13 mouse cellular contexts compared by ENCODE assay signal in genomic region chr6:29815060-29815459, GRCm38 (mm10). TPM values are rescaled to one million over a fixed set of nuclear protein-coding genes. Genes with fewer than 3 reads are reported as not detected.
DNase-seq lines count a peak whose midpoint lies in the region; ATAC-seq and TF ChIP-seq lines count a peak whose summit lies in the region.
"Had no signal": no experiment of that assay in that cellular context is flagged by ENCODE, and none has a peak within 500 bp of the region (broad histone marks: within the 10 kb centered on the region; RNA-seq: fewer than 3 reads in every experiment).

No protein-coding gene starts in this region.

- no peaks in the 10 kb centered on the region for H3K27me3 ChIP-seq in embryonic facial prominence, embryonic 13.5 days
- no peaks in the 10 kb centered on the region for H3K27me3 ChIP-seq in embryonic facial prominence, embryonic 14.5 days (replicated peaks; ENCODE audit: control insufficient read depth, insufficient read depth, low read length)
- no peaks in the 10 kb centered on the region for H3K27me3 ChIP-seq in forebrain, postnatal 0 days (ENCODE audit: insufficient read depth, low read length)
- no peaks in the 10 kb centered on the region for H3K27me3 ChIP-seq in midbrain, embryonic 13.5 days

- no peak overlapping the region for H3K4me2 ChIP-seq in embryonic facial prominence, embryonic 13.5 days
- H3K4me2 ChIP-seq in embryonic facial prominence, embryonic 14.5 days (ENCODE audit: low read depth, low read length), result no peak overlapping the region
- no peak overlapping the region for H3K4me2 ChIP-seq in forebrain, postnatal 0 days (ENCODE audit: low read depth)
- no peak overlapping the region; the same call in 1 of the 2 replicates for H3K4me2 ChIP-seq in midbrain, embryonic 13.5 days (replicated peaks)

- TF ChIP-seq CTCF in forebrain, postnatal 0 days (IDR thresholded peaks at IDR 0.05; ENCODE audit: low read depth), result no peak

- H3K4me3 ChIP-seq in embryonic facial prominence, embryonic 13.5 days, result no peak overlapping the region
- no peak overlapping the region for H3K4me3 ChIP-seq in embryonic facial prominence, embryonic 14.5 days (ENCODE audit: low read depth, low read length)
- no peak overlapping the region for H3K4me3 ChIP-seq in forebrain, postnatal 0 days (ENCODE audit: low read depth, low read length)
- H3K4me3 ChIP-seq in midbrain, embryonic 13.5 days (replicated peaks), result no peak overlapping the region

- WGBS in embryonic facial prominence, embryonic 13.5 days, result 68% methylated on average over 3 of the region's 3 CpGs
- 70% methylated on average over 3 of the region's 3 CpGs for WGBS in embryonic facial prominence, embryonic 14.5 days
- WGBS in forebrain, postnatal 0 days, result 44% methylated on average over 3 of the region's 3 CpGs
- WGBS in midbrain, embryonic 13.5 days, result 26% methylated on average over 3 of the region's 3 CpGs

- 0 out of 2 replicates have a peak overlapping the region, but pooled peaks have one; percentile 1 for H3K27ac ChIP-seq in embryonic facial prominence, embryonic 13.5 days
- H3K27ac ChIP-seq in embryonic facial prominence, embryonic 14.5 days (replicated peaks; ENCODE audit: low read depth, low read length), result 0 out of 2 replicates have a peak overlapping the region, but pooled peaks have one; percentile 11
- peak overlapping the region; percentile 64 for H3K27ac ChIP-seq in forebrain, postnatal 0 days (ENCODE audit: low read depth, low read length)
- H3K27ac ChIP-seq in midbrain, embryonic 13.5 days, result peak overlapping the region; percentile 70

- ATAC-seq in embryonic facial prominence, embryonic 13.5 days (ENCODE audit: insufficient number of reproducible peaks, insufficient read depth, low FRiP score, low TSS enrichment, low read depth), result no peak
- ATAC-seq in embryonic facial prominence, embryonic 14.5 days (ENCODE audit: low read depth), result peak; percentile 47; the same call in 1 of the 2 replicates
- peak; percentile 29 for ATAC-seq in forebrain, postnatal 0 days
- ATAC-seq in midbrain, embryonic 13.5 days, result peak; percentile 72

- no peak for DNase-seq in embryonic facial prominence, embryonic 14.5 days (ENCODE audit: low spot score)
- no peak for DNase-seq in forebrain, postnatal 0 days
- no peak for DNase-seq in heart, postnatal 14 days
- no peak for DNase-seq in ovary, postnatal 36 days (ENCODE audit: low spot score)
- DNase-seq in layer of hippocampus, adult 9-10 months (ENCODE audit: low spot score), result no peak
- DNase-seq: heart, adult 11 months; kidney, adult 8-10 months; kidney, postnatal 25 days; lung, adult 2 months; lung, postnatal 4 days; thymus, postnatal 14 days had no signal

- H3K36me3 ChIP-seq in embryonic facial prominence, embryonic 13.5 days, result no peaks in the 10 kb centered on the region
- H3K36me3 ChIP-seq in embryonic facial prominence, embryonic 14.5 days (ENCODE audit: control insufficient read depth, insufficient read depth, low read length), result no peaks in the 10 kb centered on the region
- H3K36me3 ChIP-seq in forebrain, postnatal 0 days (ENCODE audit: insufficient read depth), result no peaks in the 10 kb centered on the region
- H3K36me3 ChIP-seq in midbrain, embryonic 13.5 days, result no peaks in the 10 kb centered on the region

- H3K9me3 ChIP-seq in embryonic facial prominence, embryonic 13.5 days, result no peaks in the 10 kb centered on the region
- H3K9me3 ChIP-seq in embryonic facial prominence, embryonic 14.5 days (ENCODE audit: control insufficient read depth, low read length), result no peaks in the 10 kb centered on the region
- no peaks in the 10 kb centered on the region for H3K9me3 ChIP-seq in forebrain, postnatal 0 days (ENCODE audit: low read length)
- H3K9me3 ChIP-seq in midbrain, embryonic 13.5 days, result no peaks in the 10 kb centered on the region

- peaks cover 4% of the 10 kb centered on the region; the same call in 1 of the 2 replicates for H3K4me1 ChIP-seq in embryonic facial prominence, embryonic 13.5 days
- H3K4me1 ChIP-seq in embryonic facial prominence, embryonic 14.5 days (ENCODE audit: control insufficient read depth, insufficient read depth, low read length), result 0 out of 2 replicates have a peak, but pooled peaks cover 8% of the 10 kb centered on the region
- H3K4me1 ChIP-seq in forebrain, postnatal 0 days (ENCODE audit: insufficient read depth), result 0 out of 2 replicates have a peak, but pooled peaks cover 12% of the 10 kb centered on the region
- peaks cover 22% of the 10 kb centered on the region for H3K4me1 ChIP-seq in midbrain, embryonic 13.5 days (replicated peaks)

- no peak overlapping the region for H3K9ac ChIP-seq in embryonic facial prominence, embryonic 13.5 days
- H3K9ac ChIP-seq in embryonic facial prominence, embryonic 14.5 days (ENCODE audit: low read depth, low read length), result no peak overlapping the region
- H3K9ac ChIP-seq in forebrain, postnatal 0 days, result 0 out of 2 replicates have a peak overlapping the region, but pooled peaks have one; percentile 2
- H3K9ac ChIP-seq in midbrain, embryonic 13.5 days (replicated peaks), result no peak overlapping the region

- intact Hi-C loops in heart, postnatal 14 days (cut with DNase I), result loop anchor here (5.0 kb wide), 1 partner anchor 48 kb away; the partner anchor contains the start of gene Ahcyl2

RNA-seq across cellular contexts. Expression of gene Ahcyl2, which starts 47.2 kb away (rescaled TPM):
- polyA plus RNA-seq in embryonic facial prominence, embryonic 13.5 days (2015; fragmentation: Nextera tagmentation; extraction: Ambion mirVana), result 14.1 and 15.2 TPM in 2 replicates
- polyA plus RNA-seq in embryonic facial prominence, embryonic 14.5 days (2014; fragmentation: Nextera tagmentation; extraction: Ambion mirVana), result 12.6 and 14.0 TPM in 2 replicates
- 44.6 and 48.3 TPM in 2 replicates for total RNA-seq in forebrain, postnatal 0 days (2014; rRNA removed)
- polyA plus RNA-seq in forebrain, postnatal 0 days (2015; fragmentation: Nextera tagmentation; extraction: Ambion mirVana), result 9.0 and 13.6 TPM in 2 replicates
- polyA plus RNA-seq in midbrain, embryonic 13.5 days (2015; fragmentation: Nextera tagmentation; extraction: Ambion mirVana), result 12.8 and 13.1 TPM in 2 replicates
- total RNA-seq in heart, postnatal 14 days (2021), result 10 to 100 TPM; 15.0 TPM

Comparison
In these comparisons a context has a peak if more than half of its experiments do, and no peak if none do; other contexts are left out.
1. H3K27ac ChIP-seq: peak in every context shown above with its lines; median percentile 70 in midbrain, embryonic 13.5 days; 64 in forebrain, postnatal 0 days; 11 in embryonic facial prominence, embryonic 14.5 days; 1 in embryonic facial prominence, embryonic 13.5 days.